Mouse (Mus musculus) liver, embryonic 16.5 days (tissue): Measurements from ENCODE around the gene Il17ra. TPM values are rescaled to one million over a fixed set of nuclear protein-coding genes. Genes with fewer than 3 reads are reported as not detected.

Experiments
- ATAC-seq: fragments of 200-750 bp; cut with Nextera tagmentation; 2 replicates; pipeline ENCODE4 v1.8.0; 2017; ENCODE audit warnings: low read depth, mild to moderate bottlenecking, moderate number of reproducible peaks, moderate library complexity
- H3K27ac ChIP-seq: fragments of 300-500 bp; sonication (generic); 2 replicates; pipeline ENCODE4 v1.5.1; 2014; ENCODE audit warnings: mild to moderate bottlenecking, low read length
- H3K27me3 ChIP-seq: fragments of 300-500 bp; sonication (generic); 2 replicates; pipeline ENCODE4 v1.6.1; 2014; ENCODE audit warnings: low read depth, low read length, mixed read lengths; ENCODE audit not compliant: control insufficient read depth, insufficient read depth
- H3K36me3 ChIP-seq: fragments of 300-500 bp; sonication (generic); 2 replicates; pipeline ENCODE4 v1.6.1; 2014; ENCODE audit warnings: mild to moderate bottlenecking; ENCODE audit not compliant: control insufficient read depth, insufficient read depth
- H3K4me1 ChIP-seq: fragments of 300-500 bp; sonication (generic); 2 replicates; pipeline ENCODE4 v1.6.1; 2014; ENCODE audit warnings: low read depth, low read length, mixed read lengths; ENCODE audit not compliant: control insufficient read depth
- H3K4me2 ChIP-seq: fragments of 300-500 bp; sonication (generic); 2 replicates; pipeline ENCODE4 v1.6.1; 2014; ENCODE audit warnings: low read depth, low read length, mixed read lengths
- H3K4me3 ChIP-seq: fragments of 300-500 bp; sonication (generic); 2 replicates; pipeline ENCODE4 v1.5.1; 2014; ENCODE audit warnings: low read depth, mild to moderate bottlenecking, low read length
- H3K9ac ChIP-seq: fragments of 300-500 bp; sonication (generic); 2 replicates; pipeline ENCODE4 v1.6.1; 2014; ENCODE audit warnings: low read depth, low read length
- H3K9me3 ChIP-seq: fragments of 300-500 bp; sonication (generic); replicated peaks from 2 replicates; pipeline ENCODE4 v1.6.1; 2016; ENCODE audit warnings: low read length; ENCODE audit not compliant: control insufficient read depth
- WGBS: fragments of 180-500 bp; shearing (Covaris S2); extraction: QIAGEN DNeasy Blood & Tissue Kit; methylation state at CpG from one replicate; pipeline ENCODE4 v1.1.7; 2014; ENCODE audit not compliant: insufficient replicate concordance; 5-methylcytosine and 5-hydroxymethylcytosine counted together
- polyA plus RNA-seq: library from polyadenylated mRNA; unstranded; fragments of >200 nt; fragmentation: Nextera tagmentation; extraction: Ambion mirVana; gene quantifications from 2 replicates; pipeline ENCODE4 v1.2.1, GENCODE M21; 2015

Il17ra gene
- polyA plus RNA-seq, 1 experiment from 2014 or later: 13.0 TPM

DNA sequence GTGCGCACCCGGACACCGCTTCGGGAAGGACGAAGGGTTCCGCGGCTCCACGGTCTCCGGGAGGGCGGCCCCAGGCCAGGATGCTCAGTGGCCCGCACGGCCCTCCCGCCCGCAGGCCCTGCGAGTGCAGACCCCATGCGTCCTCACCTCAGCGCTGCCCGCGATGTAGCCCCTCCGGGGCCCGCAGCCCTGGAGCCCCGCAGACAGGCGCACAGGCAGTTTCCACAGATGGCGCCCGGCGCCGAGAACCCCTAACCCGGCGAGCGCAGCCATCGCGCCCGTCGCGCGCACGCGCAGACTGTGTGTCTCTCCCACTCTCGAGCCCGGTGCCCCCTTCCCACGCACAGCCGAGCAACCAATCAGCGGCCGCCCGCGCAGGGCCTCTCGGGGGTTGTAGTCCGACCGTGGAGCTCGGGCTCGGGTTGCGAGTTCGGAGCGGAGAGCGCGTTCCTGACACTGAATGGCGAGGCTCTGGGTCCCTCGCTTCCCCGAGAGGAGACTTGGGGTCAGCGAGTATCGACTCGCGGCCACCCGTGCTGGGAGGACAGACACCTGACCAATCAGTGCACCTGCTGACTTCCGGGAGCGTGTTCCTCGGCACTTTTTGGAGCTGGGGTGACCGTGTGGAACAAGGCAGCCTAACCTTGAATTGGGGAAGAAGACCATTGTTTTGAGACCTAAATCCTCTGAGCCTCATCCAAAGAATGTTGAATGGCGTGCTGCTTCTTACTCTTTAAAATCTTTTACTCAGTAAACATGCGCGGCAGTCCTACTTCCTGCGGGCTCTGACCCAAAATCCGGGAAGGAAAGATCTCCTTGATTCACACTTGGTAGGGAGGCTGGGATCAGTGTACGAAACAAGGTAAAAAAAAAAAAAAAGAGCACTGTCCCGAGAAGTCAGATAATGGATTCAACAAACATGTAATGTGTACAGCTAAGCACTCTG, 68.2 kb downstream of the Il17ra start, which contains the start of gene Hdhd5:
TSS of gene Hdhd5 (minus strand) at position 300 of the 946 bp plus-strand sequence.
- Histone ChIP-seq H3K27me3 (no peaks in the 10 kb centered on the region), H3K36me3 (no peaks in the 10 kb centered on the region), H3K9ac (peak within 1 kb of the TSS; percentile 74), H3K4me3 (peak within 1 kb of the TSS; percentile 79), H3K27ac (peak within 1 kb of the TSS; percentile 15), H3K4me2 (peak within 1 kb of the TSS; percentile 78), H3K4me1 (peaks cover 12% of the 10 kb centered on the region), H3K9me3 (no peaks in the 10 kb centered on the region)
- peak; percentile 98 for ATAC-seq
- WGBS: under 1% methylated on average over 75 of the region's 75 CpGs

- no peaks in the 10 kb centered on the region for H3K9me3 ChIP-seq
- no peaks in the 10 kb centered on the region for H3K36me3 ChIP-seq
- H3K27me3 ChIP-seq: no peaks in the 10 kb centered on the region
- no peak overlapping the region for H3K4me3 ChIP-seq
- peaks cover 12% of the 10 kb centered on the region for H3K4me1 ChIP-seq
- H3K9ac ChIP-seq: no peak overlapping the region
- ATAC-seq: no peak
- no peak overlapping the region for H3K4me2 ChIP-seq
- WGBS: 70% methylated on average over 1 of the region's 1 CpGs
- no peak overlapping the region for H3K27ac ChIP-seq
Measured at GRCm38 (mm10) chr6:120532594-120532993, 69.5 kb downstream of the Il17ra start.

DNA sequence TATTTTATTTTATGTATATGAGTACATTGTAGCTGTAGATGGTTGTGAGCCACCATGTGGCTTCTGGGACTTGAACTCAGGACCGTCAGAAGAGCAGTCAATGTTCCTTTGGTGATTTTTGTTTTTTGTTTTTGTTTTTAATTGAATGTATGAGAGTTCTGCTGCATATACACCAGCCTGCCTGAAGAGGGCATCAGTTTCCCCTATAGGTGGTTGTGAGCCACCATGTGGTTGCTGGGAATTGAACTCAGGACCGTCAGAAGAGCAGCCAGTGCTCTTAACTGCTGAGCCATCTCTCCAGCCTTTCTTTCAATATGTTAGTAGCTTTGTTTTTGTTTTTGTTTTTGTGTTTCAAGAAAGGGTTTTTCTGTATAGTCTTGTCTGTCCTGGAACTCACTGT, 73.3 kb downstream of the Il17ra start:
- Histone ChIP-seq H3K27me3 (no peaks in the 10 kb centered on the region), H3K4me1 (peaks cover 13% of the 10 kb centered on the region), H3K4me3 (no peak overlapping the region), H3K27ac (no peak overlapping the region), H3K9me3 (no peaks in the 10 kb centered on the region), H3K36me3 (no peaks in the 10 kb centered on the region), H3K9ac (no peak overlapping the region), H3K4me2 (no peak overlapping the region)
- WGBS: 61% methylated on average over 2 of the region's 2 CpGs
- ATAC-seq: no peak

Other genes starting within 250 kb of the Il17ra start
- gene D330020A13Rik, start 168.9 kb upstream of the Il17ra start, polyA plus RNA-seq: not detected in 2 replicates
- gene B4galnt3, start 168.7 kb upstream of the Il17ra start, polyA plus RNA-seq: 0.08 and 0.14 TPM in 2 replicates
- gene Kdm5a, start 99.1 kb upstream of the Il17ra start, polyA plus RNA-seq: 15.1 and 17.2 TPM in 2 replicates
- gene Ccdc77, start 98.9 kb upstream of the Il17ra start, polyA plus RNA-seq: 16.7 and 17.3 TPM in 2 replicates
- not detected in 2 replicates for gene Tmem121b, start 30.6 kb downstream of the Il17ra start, polyA plus RNA-seq
- 8.9 and 9.5 TPM in 2 replicates for gene Hdhd5, start 68.1 kb downstream of the Il17ra start, polyA plus RNA-seq
- gene Cecr2, start 203.1 kb downstream of the Il17ra start, polyA plus RNA-seq: 4.9 and 6.0 TPM in 2 replicates